14 mouse cellular contexts compared by ENCODE assay signal in genomic region chr11:35840282-35840681, GRCm38 (mm10). TPM values are rescaled to one million over a fixed set of nuclear protein-coding genes. Genes with fewer than 3 reads are reported as not detected.
DNase-seq lines count a peak whose midpoint lies in the region; ATAC-seq and TF ChIP-seq lines count a peak whose summit lies in the region.
"Had no signal": no experiment of that assay in that cellular context is flagged by ENCODE, and none has a peak within 500 bp of the region (broad histone marks: within the 10 kb centered on the region; RNA-seq: fewer than 3 reads in every experiment).

No protein-coding gene starts in this region.

- no peaks in the 10 kb centered on the region for H3K27me3 ChIP-seq in hindbrain, postnatal 0 days (ENCODE audit: insufficient read depth, low read length)
- H3K27me3 ChIP-seq in hindbrain, embryonic 16.5 days (replicated peaks; ENCODE audit: control insufficient read depth, insufficient read depth, low read length) = no peaks in the 10 kb centered on the region
- H3K27me3 ChIP-seq in neural tube, embryonic 11.5 days (ENCODE audit: control insufficient read depth, insufficient read depth, low read length) = no peaks in the 10 kb centered on the region
- no peaks in the 10 kb centered on the region for H3K27me3 ChIP-seq in MEL (ENCODE audit: control insufficient read depth in 1 of 2, insufficient read depth in 2 of 2, low read length in 2 of 2)
- H3K27me3 ChIP-seq: forebrain, embryonic 12.5 days; limb, embryonic 12.5 days had no signal

- 76% methylated on average over 7 of the region's 7 CpGs for WGBS in hindbrain, postnatal 0 days
- WGBS in hindbrain, embryonic 16.5 days = 82% methylated on average over 7 of the region's 7 CpGs
- WGBS in neural tube, embryonic 11.5 days = 85% methylated on average over 7 of the region's 7 CpGs

- no peak overlapping the region for H3K4me3 ChIP-seq in hindbrain, postnatal 0 days (ENCODE audit: low read length)
- H3K4me3 ChIP-seq in hindbrain, embryonic 16.5 days (ENCODE audit: low read length) = no peak overlapping the region
- H3K4me3 ChIP-seq in neural tube, embryonic 11.5 days (ENCODE audit: low read depth, low read length) = no peak overlapping the region
- no peak overlapping the region for H3K4me3 ChIP-seq in MEL (ENCODE audit: control insufficient read depth in 1 of 2, insufficient read depth in 1 of 2, low read depth in 2 of 2, low read length in 2 of 2)
- H3K4me3 ChIP-seq: forebrain, embryonic 12.5 days; limb, embryonic 12.5 days had no signal

- TF ChIP-seq EP300 in MEL (IDR thresholded peaks at IDR 0.05; ENCODE audit: low read depth in 1 of 2, low read length in 2 of 2) = no peak

- H3K4me1 ChIP-seq in hindbrain, postnatal 0 days (ENCODE audit: insufficient read depth, low read length) = no peaks in the 10 kb centered on the region
- H3K4me1 ChIP-seq in hindbrain, embryonic 16.5 days (ENCODE audit: control insufficient read depth, insufficient read depth, low read depth, low read length) = no peaks in the 10 kb centered on the region
- peaks cover 3% of the 10 kb centered on the region for H3K4me1 ChIP-seq in neural tube, embryonic 11.5 days (ENCODE audit: control insufficient read depth, insufficient read depth, low read length)
- H3K4me1 ChIP-seq in MEL (ENCODE audit: control insufficient read depth in 1 of 2, insufficient read depth in 2 of 2, low read length in 2 of 2) = peaks cover 4 to 11% of the 10 kb centered on the region in 2 experiments; a peak in 3 of 4 replicates

- H3K4me2 ChIP-seq in hindbrain, postnatal 0 days (ENCODE audit: low read depth, low read length) = no peak overlapping the region
- no peak overlapping the region for H3K4me2 ChIP-seq in hindbrain, embryonic 16.5 days (ENCODE audit: low read length)
- no peak overlapping the region for H3K4me2 ChIP-seq in neural tube, embryonic 11.5 days (ENCODE audit: low read depth)
- H3K4me2 ChIP-seq: forebrain, embryonic 12.5 days; limb, embryonic 12.5 days had no signal

- peaks cover 5% of the 10 kb centered on the region; the same call in 1 of the 2 replicates for H3K36me3 ChIP-seq in hindbrain, postnatal 0 days (ENCODE audit: insufficient read depth, low read length)
- peaks cover 8% of the 10 kb centered on the region; the same call in 1 of the 2 replicates for H3K36me3 ChIP-seq in hindbrain, embryonic 16.5 days (ENCODE audit: control insufficient read depth, insufficient read depth, low read length)
- H3K36me3 ChIP-seq in neural tube, embryonic 11.5 days (ENCODE audit: control insufficient read depth, insufficient read depth, low read length) = no peaks in the 10 kb centered on the region
- H3K36me3 ChIP-seq in MEL (ENCODE audit: control insufficient read depth in 1 of 2, insufficient read depth in 2 of 2, low read length in 2 of 2) = peaks cover 0 to 7% of the 10 kb centered on the region in 2 experiments; a peak in 2 of 4 replicates
- H3K36me3 ChIP-seq: limb, embryonic 12.5 days had no signal

- no peak for ATAC-seq in hindbrain, postnatal 0 days
- no peak for ATAC-seq in hindbrain, embryonic 16.5 days
- no peak for ATAC-seq in neural tube, embryonic 11.5 days (ENCODE audit: insufficient read depth, low FRiP score, low TSS enrichment)
- ATAC-seq in erythroblast, adult 5-6 weeks (replicated peaks; ENCODE audit: low FRiP score, poor library complexity, severe bottlenecking) = no peak

- peak; percentile 23 for DNase-seq in hindbrain, postnatal 0 days (ENCODE audit: low spot score)
- peak; percentile 19 for DNase-seq in neural tube, embryonic 11.5 days (ENCODE audit: low spot score)
- DNase-seq in neural tube, embryonic 10.5 days (ENCODE audit: extremely low spot score, low spot score) = no peak
- DNase-seq in MEL (ENCODE audit: low read depth, low spot score) = peak; percentile 62
- DNase-seq in retina, embryonic 14.5 days (ENCODE audit: low spot score) = peak; percentile 37
- DNase-seq in spleen, adult 12 weeks (ENCODE audit: low spot score) = no peak
- DNase-seq: cerebellum, postnatal 14 days; kidney, adult 18-20 months; right cerebral cortex, postnatal 25 days; thymus, postnatal 25 days had no signal

- no peaks in the 10 kb centered on the region for H3K79me2 ChIP-seq in MEL (ENCODE audit: control insufficient read depth, insufficient read depth, low read length, poor library complexity)

- peak; percentile 62 for TF ChIP-seq CTCF in hindbrain, postnatal 0 days (IDR thresholded peaks at IDR 0.05; ENCODE audit: low read depth)
- TF ChIP-seq CTCF in MEL (IDR thresholded peaks at IDR 0.05 in 2 of 3, conservative IDR thresholded peaks at IDR 0.05 in 1 of 3; ENCODE audit: control insufficient read depth in 1 of 3, insufficient read depth in 1 of 3, low read depth in 2 of 3, low read length in 3 of 3, poor library complexity in 1 of 3, severe bottlenecking in 1 of 3) = peak; percentile 68 to 74 (median 72)

- no peak for TF ChIP-seq POLR2A in MEL (IDR thresholded peaks at IDR 0.05; ENCODE audit: control insufficient read depth in 1 of 2, insufficient read depth in 1 of 2, low read depth in 1 of 2, low read length in 2 of 2, poor library complexity in 1 of 2)

- no peak for TF ChIP-seq RAD21 in MEL (IDR thresholded peaks at IDR 0.05; ENCODE audit: low read depth, low read length)

- H3K9me3 ChIP-seq in hindbrain, postnatal 0 days (ENCODE audit: low read length) = no peaks in the 10 kb centered on the region
- H3K9me3 ChIP-seq in hindbrain, embryonic 16.5 days (ENCODE audit: control insufficient read depth, low read length) = no peaks in the 10 kb centered on the region
- no peaks in the 10 kb centered on the region for H3K9me3 ChIP-seq in neural tube, embryonic 11.5 days (ENCODE audit: control insufficient read depth, low read length)
- no peaks in the 10 kb centered on the region for H3K9me3 ChIP-seq in MEL (replicated peaks; ENCODE audit: insufficient read depth, low read length)
- H3K9me3 ChIP-seq: forebrain, embryonic 12.5 days; limb, embryonic 12.5 days had no signal

- H3K27ac ChIP-seq in hindbrain, postnatal 0 days = no peak overlapping the region
- H3K27ac ChIP-seq in hindbrain, embryonic 16.5 days (ENCODE audit: low read depth, low read length) = no peak overlapping the region
- no peak overlapping the region for H3K27ac ChIP-seq in neural tube, embryonic 11.5 days (ENCODE audit: low read depth, low read length)
- no peak overlapping the region for H3K27ac ChIP-seq in MEL (ENCODE audit: control insufficient read depth, low read depth, low read length)
- H3K27ac ChIP-seq: forebrain, embryonic 12.5 days; limb, embryonic 12.5 days had no signal

- H3K9ac ChIP-seq in hindbrain, postnatal 0 days (replicated peaks; ENCODE audit: low read length) = no peak overlapping the region
- no peak overlapping the region for H3K9ac ChIP-seq in hindbrain, embryonic 16.5 days (ENCODE audit: low read depth, low read length)
- H3K9ac ChIP-seq in neural tube, embryonic 11.5 days (ENCODE audit: low read length) = no peak overlapping the region
- H3K9ac ChIP-seq in MEL (ENCODE audit: control insufficient read depth, low read depth, low read length, poor library complexity, severe bottlenecking) = no peak overlapping the region
- H3K9ac ChIP-seq: forebrain, embryonic 12.5 days; limb, embryonic 12.5 days had no signal

TF ChIP-seq in MEL, 35 proteins besides CTCF, POLR2A, EP300 and RAD21:
- TF ChIP-seq HCFC1 (IDR thresholded peaks at IDR 0.05; ENCODE audit: low read depth, low read length) (0 out of 2 replicates have a peak, but pooled peaks have one; percentile 46), NELFE (IDR thresholded peaks at IDR 0.05; ENCODE audit: low read depth, low read length) (no peak), UBTF (IDR thresholded peaks at IDR 0.05; ENCODE audit: borderline replicate concordance, insufficient read depth, low read depth, low read length) (no peak)

RNA-seq across cellular contexts. Expression of gene Rars, which starts 6.0 kb away (rescaled TPM):
- 27.4 and 30.0 TPM in 2 replicates for total RNA-seq in hindbrain, postnatal 0 days (2014; rRNA removed)
- polyA plus RNA-seq in hindbrain, postnatal 0 days (2015; fragmentation: Nextera tagmentation; extraction: Ambion mirVana) = 56.6 and 58.7 TPM in 2 replicates
- 64.9 and 70.3 TPM in 2 replicates for polyA plus RNA-seq in hindbrain, embryonic 16.5 days (2015; fragmentation: Nextera tagmentation; extraction: Ambion mirVana)
- polyA plus RNA-seq in neural tube, embryonic 11.5 days (2014; fragmentation: Nextera tagmentation; extraction: Ambion mirVana) = 115 and 116 TPM in 2 replicates
- 251 and 268 TPM in 2 replicates for total RNA-seq in MEL (2012; rRNA removed)
- 100 to 1,000 TPM; 193 to 396 TPM for polyA plus RNA-seq in MEL (2012; ENCODE audit: insufficient read depth in 1 of 2, insufficient read length in 2 of 2, low read depth in 1 of 2, low replicate concordance in 2 of 2, missing spikeins in 1 of 2)
- 20.9 and 22.2 TPM in 2 replicates for total RNA-seq in erythroblast, adult 5-6 weeks (2015; ENCODE audit: low replicate concordance)
- total RNA-seq in erythroblast, adult 5-6 weeks (2017; ENCODE audit: low replicate concordance) = 24.7 and 25.4 TPM in 2 replicates

RNA-seq across cellular contexts. Expression of gene Fbll1, which starts 41.6 kb away (rescaled TPM):
- 64.1 and 65.2 TPM in 2 replicates for total RNA-seq in hindbrain, postnatal 0 days (2014; rRNA removed)
- polyA plus RNA-seq in hindbrain, postnatal 0 days (2015; fragmentation: Nextera tagmentation; extraction: Ambion mirVana) = 30.4 and 35.0 TPM in 2 replicates
- polyA plus RNA-seq in hindbrain, embryonic 16.5 days (2015; fragmentation: Nextera tagmentation; extraction: Ambion mirVana) = 4.8 and 12.2 TPM in 2 replicates
- 4.3 and 4.9 TPM in 2 replicates for polyA plus RNA-seq in neural tube, embryonic 11.5 days (2014; fragmentation: Nextera tagmentation; extraction: Ambion mirVana)
- total RNA-seq in MEL (2012; rRNA removed) = not detected in 2 replicates
- not detected for polyA plus RNA-seq in MEL (2012; ENCODE audit: insufficient read depth in 1 of 2, insufficient read length in 2 of 2, low read depth in 1 of 2, low replicate concordance in 2 of 2, missing spikeins in 1 of 2)
- total RNA-seq in erythroblast, adult 5-6 weeks (2015; ENCODE audit: low replicate concordance) = not detected in 2 replicates
- not detected in 2 replicates for total RNA-seq in erythroblast, adult 5-6 weeks (2017; ENCODE audit: low replicate concordance)
- polyA plus RNA-seq: limb, embryonic 12.5 days had no signal

Comparison
In these comparisons a context has a peak if more than half of its experiments do, and no peak if none do; other contexts are left out.
1. DNase-seq: peak in hindbrain, postnatal 0 days (single experiment), neural tube, embryonic 11.5 days (single experiment), MEL (single experiment) and retina, embryonic 14.5 days (single experiment); none in neural tube, embryonic 10.5 days (single experiment) and spleen, adult 12 weeks (single experiment).